Mouse (Mus musculus): ENCODE data around the gene Col25a1.
A peak's percentile ranks its signal among the peaks of the same experiment; 100 is the strongest.

Gene Col25a1

DNA sequence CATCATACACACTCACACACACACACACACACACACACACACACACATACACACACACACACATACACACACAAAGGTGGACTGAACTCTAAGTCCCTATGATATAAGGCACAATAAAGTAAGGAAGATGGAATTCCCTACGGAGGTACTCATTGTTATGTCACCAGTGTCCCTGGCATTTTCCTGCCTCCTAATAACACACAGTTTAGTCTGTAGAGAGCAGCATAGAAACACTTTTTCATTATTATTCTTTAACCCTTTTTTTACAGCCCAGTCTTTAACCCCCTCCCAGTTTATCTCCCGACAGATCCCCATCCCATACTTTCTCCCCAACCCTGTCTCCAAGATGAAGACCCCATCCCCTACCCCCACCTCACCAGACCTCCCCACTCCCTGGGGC, 450.3 kb downstream of the Col25a1 start:
- DNase-seq = no peak

GRCm38 (mm10) chr3:130582903-130583664, 451.8 kb downstream of the Col25a1 start:
- no peak for DNase-seq

GRCm38 (mm10) chr3:130584007-130584406, 452.7 kb downstream of the Col25a1 start:
- DNase-seq = no peak

GRCm38 (mm10) chr3:130595050-130595449, 463.7 kb downstream of the Col25a1 start:
- no peak for DNase-seq

DNA sequence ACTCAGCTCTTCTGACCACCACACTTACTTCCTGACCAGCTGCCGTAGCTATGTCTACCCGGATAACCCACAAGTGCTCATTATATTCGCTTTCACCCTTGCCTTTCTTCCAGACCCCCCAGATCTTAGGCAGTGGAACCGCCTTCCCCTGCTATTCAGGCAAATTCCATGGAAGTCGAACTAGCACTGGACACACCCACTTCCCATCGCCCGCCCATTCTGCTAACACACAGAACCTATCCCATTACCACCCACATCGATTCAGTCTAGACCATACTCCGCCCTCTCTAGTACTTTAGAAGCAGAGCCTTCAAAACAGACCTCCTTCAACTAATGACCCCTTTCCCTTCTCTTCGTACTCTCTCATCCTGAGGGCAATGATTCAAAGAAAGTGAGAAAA, 470.2 kb downstream of the Col25a1 start:
- no peak for DNase-seq

DNA sequence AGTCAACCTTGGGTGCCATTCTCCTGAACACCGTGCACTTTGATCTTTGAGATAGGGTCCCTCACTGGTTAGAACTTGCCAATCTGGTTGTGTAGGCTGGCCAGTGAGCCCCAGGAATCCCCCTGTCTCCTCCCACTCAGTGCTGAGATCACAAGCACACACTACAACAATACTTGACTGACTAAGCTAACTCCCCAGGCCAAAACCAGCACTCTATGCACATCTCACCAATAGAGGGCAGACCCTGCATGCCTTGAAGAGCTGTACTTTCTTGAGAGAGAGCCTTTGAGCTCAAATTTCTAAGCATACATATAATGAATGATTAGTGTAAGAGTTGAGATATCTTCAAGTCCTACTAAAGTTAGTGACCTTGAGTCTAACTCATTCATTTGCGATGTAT, 476.6 kb downstream of the Col25a1 start:
- peak; percentile 38 for DNase-seq

- DNase-seq = no peak
Observed at GRCm38 (mm10) chr3:130614444-130614843, 483.1 kb downstream of the Col25a1 start.

DNA sequence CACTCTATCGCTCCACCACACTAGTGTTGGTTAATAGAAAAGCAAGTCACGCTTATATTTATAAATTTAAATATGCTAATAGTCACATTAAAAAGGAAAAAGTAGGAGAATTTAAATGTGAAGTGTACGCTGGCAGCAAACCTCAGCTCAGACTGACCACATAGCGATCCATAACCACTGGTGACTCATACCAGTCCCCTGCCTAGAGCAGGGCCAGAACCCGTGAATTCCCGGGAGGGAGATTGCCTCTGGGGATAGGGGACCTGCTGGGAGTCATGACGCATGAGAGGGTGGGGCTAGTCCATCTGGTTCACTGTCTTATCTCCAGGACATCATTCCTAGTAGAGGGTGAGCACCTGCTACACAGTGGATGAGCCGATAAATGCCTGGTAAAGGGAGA, 484.3 kb downstream of the Col25a1 start:
- DNase-seq = no peak

- DNase-seq = peak; percentile 49
Observed at GRCm38 (mm10) chr3:130617439-130617898, 486.2 kb downstream of the Col25a1 start, which contains the start of gene Etnppl. TSS of gene Etnppl (plus strand) at chr3:130617448.

DNA sequence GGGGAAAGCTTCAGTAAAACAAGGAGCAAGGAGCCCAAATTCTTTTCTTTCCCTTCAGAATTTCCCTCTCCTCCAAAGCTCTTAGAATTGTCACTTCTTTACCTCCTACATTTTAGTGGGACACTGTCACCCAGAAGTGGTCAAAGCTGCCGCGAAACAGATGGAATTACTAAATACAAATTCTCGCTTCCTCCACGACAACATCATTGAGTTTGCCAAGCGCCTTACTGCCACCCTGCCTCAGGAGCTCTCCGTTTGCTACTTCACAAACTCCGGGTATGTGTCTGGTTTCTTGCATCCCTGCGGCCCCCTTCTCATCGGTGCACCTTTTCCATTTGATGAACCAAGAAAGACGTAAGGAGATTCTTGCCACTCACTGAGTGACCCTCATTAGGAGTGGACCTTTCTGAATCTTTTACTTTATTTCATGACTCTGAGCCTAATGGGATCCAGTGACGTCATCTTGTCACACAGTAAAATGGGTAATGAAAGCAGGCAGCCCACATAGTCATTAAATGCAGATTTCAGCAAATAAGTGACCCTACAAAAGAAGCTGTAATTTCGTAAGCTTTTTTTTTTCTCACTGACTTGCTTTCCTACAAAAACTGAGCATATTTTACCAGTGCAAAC, 489.3 kb downstream of the Col25a1 start:
- DNase-seq = no peak

GRCm38 (mm10) chr3:130628358-130628757, 497.1 kb downstream of the Col25a1 start:
- no peak for DNase-seq

DNA sequence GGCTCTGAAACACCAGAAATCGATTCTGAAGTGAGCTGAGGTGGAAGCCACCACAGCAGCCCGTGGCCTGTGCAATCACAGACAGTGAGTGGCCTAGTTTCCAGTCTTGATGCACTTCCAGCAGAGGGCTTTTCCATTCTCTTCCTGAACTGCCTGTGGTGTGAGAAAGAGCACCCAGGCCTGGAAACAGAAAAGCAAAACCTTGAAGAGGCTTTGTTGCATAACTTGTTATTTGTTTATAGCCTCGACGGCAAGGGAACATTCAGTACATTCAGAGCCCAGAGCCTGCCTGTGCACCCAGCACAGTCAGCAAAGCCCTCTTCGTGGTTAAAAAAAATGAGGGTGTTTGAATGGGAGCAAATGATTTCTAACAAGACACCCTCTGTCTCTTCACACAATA, 502.6 kb downstream of the Col25a1 start:
- DNase-seq = no peak

GRCm38 (mm10) chr3:130646110-130646810, 515.0 kb downstream of the Col25a1 start:
- no peak for DNase-seq

Data from kidney, postnatal 10 days (tissue).